Mouse (Mus musculus) T-helper 1 cell (primary cell): ENCODE measurements around the gene Gm28079.
"Not testable (repeated sequence)": the region's sequence is repeated elsewhere in the genome, so short reads cannot be mapped to it uniquely, and the experiment has no call there.

ENCODE experiments used
- in situ Hi-C: fragments of 300-600 bp; cut with MboI, MseI; formaldehyde crosslinking; loops from one replicate; pipeline ENCODE4 v1.15.1; 2025; ENCODE audit warnings: high pct_unique_total_duplicates

Gene Gm28079

DNA sequence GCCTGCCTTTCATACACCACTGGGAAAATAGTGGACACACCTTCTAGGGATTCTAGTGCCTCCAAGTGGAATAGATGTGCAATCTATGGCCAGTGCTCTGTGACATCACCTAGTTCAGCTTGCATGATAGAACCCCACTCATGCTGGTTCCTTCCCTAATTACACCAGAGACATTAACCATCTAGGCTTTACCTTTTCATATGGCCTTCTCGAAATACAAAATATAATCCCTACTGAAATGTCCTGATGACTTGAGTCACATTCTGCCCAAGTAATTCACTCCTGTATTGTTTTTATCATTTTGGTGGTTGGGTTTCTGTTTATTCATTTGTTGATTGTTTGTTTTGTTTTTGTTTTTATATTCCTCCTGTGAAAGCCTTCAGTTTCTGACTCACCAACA, at the start of gene Gm28079:
Gm28079 (minus strand) TSS at position 101 of the 400 bp plus-strand sequence.
- in situ Hi-C loops, result not testable (repeated sequence)
